Mouse (Mus musculus): ENCODE results near the gene Zfp617.

- TF ChIP-seq POLR2A (IDR thresholded peaks at IDR 0.05; ENCODE audit: borderline replicate concordance, extremely low read depth, insufficient read depth, insufficient read length, poor library complexity, severe bottlenecking) (no peak), CTCF (IDR thresholded peaks at IDR 0.05; ENCODE audit: borderline replicate concordance, extremely low read depth, insufficient read depth, insufficient read length) (no peak)
Measured at GRCm38 (mm10) chr8:71926551-71926950, 18.1 kb downstream of the Zfp617 start.

Data from brain, embryonic 14.5 days (tissue).